8 mouse cellular contexts compared by ENCODE assay signal in the genomic region with DNA sequence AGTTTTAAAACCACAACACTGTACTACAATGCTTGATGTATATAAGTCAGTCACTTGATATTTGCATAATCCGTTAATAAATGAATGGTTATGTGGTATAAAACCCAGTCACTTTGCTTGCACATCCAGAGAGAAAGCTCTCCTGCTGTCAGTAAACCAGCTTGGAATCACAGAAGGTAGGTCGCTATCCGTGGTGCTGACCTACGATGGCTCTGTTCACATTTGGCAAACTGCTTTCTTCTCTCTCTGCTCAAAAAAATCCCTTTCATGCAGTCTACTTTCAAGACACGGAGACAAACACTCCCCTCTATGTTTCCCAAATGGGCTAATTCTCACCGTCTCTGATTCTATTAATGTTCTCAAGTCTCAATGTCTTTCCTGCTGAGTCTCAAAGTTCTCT. TPM values are rescaled to one million over a fixed set of nuclear protein-coding genes. Genes with fewer than 3 reads are reported as not detected.
DNase-seq lines count a peak whose midpoint lies in the region; ATAC-seq and TF ChIP-seq lines count a peak whose summit lies in the region.

No protein-coding gene starts in this region.

- peaks cover 51% of the 10 kb centered on the region for H3K27me3 ChIP-seq in lung, embryonic 14.5 days (ENCODE audit: insufficient read depth, low read length)
- H3K27me3 ChIP-seq in forebrain, postnatal 0 days (ENCODE audit: insufficient read depth, low read length), result peaks cover 27% of the 10 kb centered on the region
- peaks cover 47% of the 10 kb centered on the region for H3K27me3 ChIP-seq in intestine, embryonic 15.5 days (replicated peaks)

- no peak for ATAC-seq in lung, embryonic 14.5 days (ENCODE audit: insufficient read depth)
- ATAC-seq in forebrain, postnatal 0 days, result no peak
- ATAC-seq in intestine, embryonic 15.5 days, result no peak

- H3K9me3 ChIP-seq in lung, embryonic 14.5 days (ENCODE audit: low read depth, low read length), result no peaks in the 10 kb centered on the region
- H3K9me3 ChIP-seq in forebrain, postnatal 0 days (ENCODE audit: low read length), result no peaks in the 10 kb centered on the region
- H3K9me3 ChIP-seq in intestine, embryonic 15.5 days, result no peaks in the 10 kb centered on the region

- no peak overlapping the region for H3K4me2 ChIP-seq in lung, embryonic 14.5 days
- H3K4me2 ChIP-seq in forebrain, postnatal 0 days (ENCODE audit: low read depth), result peak overlapping the region; percentile 96
- H3K4me2 ChIP-seq in intestine, embryonic 15.5 days (replicated peaks), result no peak overlapping the region

- under 1% methylated on average over 6 of the region's 6 CpGs for WGBS in lung, embryonic 14.5 days
- WGBS in forebrain, postnatal 0 days, result 0% methylated on average over 6 of the region's 6 CpGs
- WGBS in intestine, embryonic 15.5 days, result under 1% methylated on average over 6 of the region's 6 CpGs

- H3K36me3 ChIP-seq in lung, embryonic 14.5 days (ENCODE audit: insufficient read depth), result no peaks in the 10 kb centered on the region
- H3K36me3 ChIP-seq in forebrain, postnatal 0 days (ENCODE audit: insufficient read depth), result no peaks in the 10 kb centered on the region
- H3K36me3 ChIP-seq in intestine, embryonic 15.5 days, result no peaks in the 10 kb centered on the region

- peak; percentile 89 for DNase-seq in lung, embryonic 14.5 days
- no peak for DNase-seq in lung, postnatal 25 days (ENCODE audit: low spot score)
- peak; percentile 16 for DNase-seq in c-Kit-positive CD71-negative TER-119-negative erythroid progenitor cells, embryonic 14.5 days (ENCODE audit: low read depth)
- peak; percentile 37 for DNase-seq in forebrain, postnatal 0 days
- DNase-seq in mesoderm, embryonic 11.5 days (ENCODE audit: low read depth, low spot score), result peak; percentile 83
- DNase-seq in spleen, adult 18-20 months, result no peak
- no peak for DNase-seq in left cerebral cortex, adult 8-10 months (ENCODE audit: low spot score in 2 of 2)

- H3K27ac ChIP-seq in lung, embryonic 14.5 days (ENCODE audit: low read depth), result no peak overlapping the region
- no peak overlapping the region for H3K27ac ChIP-seq in forebrain, postnatal 0 days (ENCODE audit: low read depth, low read length)
- no peak overlapping the region for H3K27ac ChIP-seq in intestine, embryonic 15.5 days

- no peak for TF ChIP-seq CTCF in lung, embryonic 14.5 days (IDR thresholded peaks at IDR 0.05; ENCODE audit: low read depth)
- TF ChIP-seq CTCF in forebrain, postnatal 0 days (IDR thresholded peaks at IDR 0.05; ENCODE audit: low read depth), result no peak

- H3K4me3 ChIP-seq in lung, embryonic 14.5 days (ENCODE audit: low read depth, low read length), result no peak overlapping the region
- peak overlapping the region; percentile 57 for H3K4me3 ChIP-seq in forebrain, postnatal 0 days (ENCODE audit: low read depth, low read length)
- no peak overlapping the region for H3K4me3 ChIP-seq in intestine, embryonic 15.5 days (replicated peaks)

- no peak overlapping the region for H3K9ac ChIP-seq in lung, embryonic 14.5 days
- no peak overlapping the region for H3K9ac ChIP-seq in forebrain, postnatal 0 days
- no peak overlapping the region for H3K9ac ChIP-seq in intestine, embryonic 15.5 days

- no peaks in the 10 kb centered on the region for H3K4me1 ChIP-seq in lung, embryonic 14.5 days (ENCODE audit: insufficient read depth)
- H3K4me1 ChIP-seq in forebrain, postnatal 0 days (ENCODE audit: insufficient read depth), result peaks cover 5% of the 10 kb centered on the region
- peaks cover 12% of the 10 kb centered on the region; the same call in 1 of the 2 replicates for H3K4me1 ChIP-seq in intestine, embryonic 15.5 days (replicated peaks)

RNA-seq across cellular contexts. Expression of gene Car10, which starts 0.8 kb away (rescaled TPM):
- polyA plus RNA-seq in lung, embryonic 14.5 days (2014; fragmentation: Nextera tagmentation; extraction: Ambion mirVana), result not detected in 2 replicates
- total RNA-seq in forebrain, postnatal 0 days (2014; rRNA removed), result 19.0 and 34.6 TPM in 2 replicates
- polyA plus RNA-seq in forebrain, postnatal 0 days (2015; fragmentation: Nextera tagmentation; extraction: Ambion mirVana), result 12.5 and 25.6 TPM in 2 replicates
- 100 to 1,000 TPM; 109 to 120 (median 112) TPM for total RNA-seq in left cerebral cortex, adult 8-10 months (2022)
- polyA plus RNA-seq in intestine, embryonic 15.5 days (2015; fragmentation: Nextera tagmentation; extraction: Ambion mirVana), result 0.14 and 0.16 TPM in 2 replicates

Comparison
In these comparisons a context has a peak if more than half of its experiments do, and no peak if none do; other contexts are left out.
1. DNase-seq: peak in lung, embryonic 14.5 days (single experiment), c-Kit-positive CD71-negative TER-119-negative erythroid progenitor cells, embryonic 14.5 days (single experiment), forebrain, postnatal 0 days (single experiment) and mesoderm, embryonic 11.5 days (single experiment); none in lung, postnatal 25 days (single experiment), spleen, adult 18-20 months (0 of 2) and left cerebral cortex, adult 8-10 months (0 of 2).
2. RNA of gene Car10, which starts 0.8 kb away (polyA plus RNA-seq): 12.5 to 25.6 TPM in forebrain, postnatal 0 days; 0.14 to 0.16 TPM in intestine, embryonic 15.5 days and not detected in lung, embryonic 14.5 days; every median in the first group is over 10 times any median in the second.